16 mouse cellular contexts compared by ENCODE assay signal in genomic region chrX:156009756-156010155, GRCm38 (mm10).
"Had no signal": no experiment of that assay in that cellular context is flagged by ENCODE, and none has a peak within 500 bp of the region (broad histone marks: within the 10 kb centered on the region; RNA-seq: fewer than 3 reads in every experiment).

No protein-coding gene starts in this region.

- H3K4me3 ChIP-seq: neural tube, embryonic 12.5 days; neural tube, embryonic 13.5 days; neural tube, embryonic 15.5 days; stomach, embryonic 15.5 days had no signal

- H3K36me3 ChIP-seq: neural tube, embryonic 12.5 days; neural tube, embryonic 13.5 days; neural tube, embryonic 15.5 days; stomach, embryonic 15.5 days had no signal

- H3K4me2 ChIP-seq: neural tube, embryonic 12.5 days; neural tube, embryonic 13.5 days; neural tube, embryonic 15.5 days; stomach, embryonic 15.5 days had no signal

- DNase-seq: retina, postnatal 1 day; right cerebral cortex, adult 18-20 months; right cerebral cortex, postnatal 14 days; right cerebral cortex, postnatal 25 days; spleen, adult 18-20 months; thymus, adult 18-20 months; thymus, adult 2 months; thymus, postnatal 14 days; thymus, postnatal 25 days; thymus, postnatal 36 days; thymus, postnatal 4 days had no signal

- H3K27me3 ChIP-seq: neural tube, embryonic 12.5 days; neural tube, embryonic 13.5 days; neural tube, embryonic 15.5 days; stomach, embryonic 15.5 days had no signal

- H3K9me3 ChIP-seq: neural tube, embryonic 12.5 days; neural tube, embryonic 13.5 days; neural tube, embryonic 15.5 days; stomach, embryonic 15.5 days had no signal

- H3K27ac ChIP-seq: neural tube, embryonic 12.5 days; neural tube, embryonic 13.5 days; neural tube, embryonic 15.5 days; stomach, embryonic 15.5 days; stomach, postnatal 0 days had no signal

- H3K4me1 ChIP-seq: neural tube, embryonic 12.5 days; neural tube, embryonic 13.5 days; neural tube, embryonic 15.5 days; stomach, embryonic 15.5 days had no signal

- H3K9ac ChIP-seq: neural tube, embryonic 12.5 days; neural tube, embryonic 13.5 days; neural tube, embryonic 15.5 days; stomach, embryonic 15.5 days had no signal
